Mouse (Mus musculus) thymus, adult 2 months (tissue): Measurements from ENCODE around the gene Ppp1r14d.
A peak's percentile ranks its signal among the peaks of the same experiment; 100 is the strongest.

Source experiments
- CTCF ChIP-seq: fragments of 200-500 bp; IDR thresholded peaks from 2 replicates; pipeline ENCODE4 v1.5.1; 2012; ENCODE audit warnings: mild to moderate bottlenecking, control low read depth, low read length, moderate library complexity, borderline replicate concordance; ENCODE audit not compliant: control insufficient read depth, poor library complexity, insufficient read depth; ENCODE audit errors: extremely low read depth
- POLR2A ChIP-seq: fragments of 200-500 bp; IDR thresholded peaks from 2 replicates; pipeline ENCODE4 v1.6.1; 2012; ENCODE audit warnings: mild to moderate bottlenecking, low read length, control low read depth, moderate library complexity; ENCODE audit not compliant: control insufficient read depth, poor library complexity, insufficient read depth; ENCODE audit errors: extremely low read depth

DNA sequence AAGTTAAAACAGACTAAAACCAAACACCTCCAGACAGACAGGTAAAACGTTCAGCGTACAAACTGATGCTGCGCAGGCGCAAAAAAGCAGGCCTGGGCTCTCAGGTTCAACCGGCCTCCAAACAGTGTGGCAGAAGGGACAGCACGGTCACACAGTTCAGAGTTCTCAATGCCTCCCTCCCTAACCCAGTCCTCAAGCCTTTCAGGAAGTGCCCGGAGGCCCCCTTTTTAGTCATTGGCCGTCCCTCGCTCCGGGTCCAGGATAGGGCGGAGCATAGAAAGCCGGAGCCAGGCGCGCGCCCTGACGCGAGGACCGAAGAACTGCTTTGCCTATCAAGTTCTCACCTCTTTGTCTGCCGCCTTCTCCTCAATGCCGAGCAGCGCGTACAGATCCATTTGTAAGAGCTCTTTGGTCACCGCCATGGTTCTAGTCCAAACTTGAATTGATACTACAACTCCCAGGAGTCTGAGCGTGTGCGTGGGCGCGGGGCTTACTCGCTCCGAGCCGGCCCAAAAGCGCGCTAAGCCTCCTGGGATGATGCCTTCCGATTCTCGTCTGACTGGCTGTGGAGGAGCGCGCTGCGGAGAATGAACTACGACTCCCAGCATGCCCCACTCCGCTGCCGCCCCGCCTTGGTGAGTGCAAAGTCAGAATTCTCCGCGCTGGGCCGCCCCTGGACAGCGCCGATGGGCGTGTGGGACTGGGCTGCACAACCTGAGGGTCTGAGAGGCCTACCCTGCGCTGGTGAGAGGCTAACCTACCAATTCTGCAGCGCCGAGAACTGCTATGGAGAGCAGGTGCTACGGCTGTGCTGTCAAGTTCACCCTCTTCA is 21.1 kb downstream of the Ppp1r14d start, which contains the start of the genes Zfyve19 and Dnajc17:
- TF ChIP-seq CTCF (0 out of 2 replicates have a peak, but pooled peaks have one; percentile 50), POLR2A (peak; percentile 51; the same call in 1 of the 2 replicates)
